9 mouse cellular contexts compared by ENCODE assay signal in the genomic region with DNA sequence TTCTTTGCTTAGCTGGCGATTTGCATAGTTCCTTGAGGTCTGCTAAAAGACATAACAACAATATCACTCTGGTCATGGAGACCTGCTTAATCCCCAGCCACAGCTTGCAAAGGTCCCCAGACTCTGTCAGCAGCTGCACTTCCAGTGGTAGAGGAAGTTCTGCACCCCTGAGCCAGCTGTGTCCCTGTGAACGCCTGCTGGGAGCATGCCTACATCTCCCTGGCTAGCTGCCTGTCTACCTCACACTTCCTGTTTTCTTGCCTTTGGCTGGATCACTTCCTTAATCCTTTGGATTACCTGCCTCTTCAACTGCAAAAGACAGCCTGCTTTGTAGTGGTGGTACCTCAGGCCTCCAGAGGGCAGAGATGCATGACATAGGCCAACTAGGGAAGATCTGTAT. TPM values are rescaled to one million over a fixed set of nuclear protein-coding genes. Genes with fewer than 3 reads are reported as not detected.
DNase-seq lines count a peak whose midpoint lies in the region; ATAC-seq lines count a peak whose summit lies in the region.
"Had no signal": no experiment of that assay in that cellular context is flagged by ENCODE, and none has a peak within 500 bp of the region (broad histone marks: within the 10 kb centered on the region; RNA-seq: fewer than 3 reads in every experiment).

No protein-coding gene starts in this region.

- no peak overlapping the region for H3K4me3 ChIP-seq in forebrain, embryonic 11.5 days (ENCODE audit: low read depth, low read length)
- H3K4me3 ChIP-seq in forebrain, embryonic 13.5 days: no peak overlapping the region
- no peak overlapping the region for H3K4me3 ChIP-seq in neural tube, embryonic 13.5 days

- H3K27me3 ChIP-seq in forebrain, embryonic 11.5 days (ENCODE audit: control insufficient read depth, insufficient read depth, low read length): no peaks in the 10 kb centered on the region
- no peaks in the 10 kb centered on the region for H3K27me3 ChIP-seq in forebrain, embryonic 13.5 days
- H3K27me3 ChIP-seq in neural tube, embryonic 13.5 days: no peaks in the 10 kb centered on the region

- no peak overlapping the region for H3K4me2 ChIP-seq in forebrain, embryonic 11.5 days (ENCODE audit: low read depth, low read length, severe bottlenecking)
- H3K4me2 ChIP-seq in forebrain, embryonic 13.5 days: no peak overlapping the region
- H3K4me2 ChIP-seq in neural tube, embryonic 13.5 days: no peak overlapping the region

- WGBS in forebrain, embryonic 11.5 days: 34% methylated on average over 2 of the region's 2 CpGs
- 38% methylated on average over 2 of the region's 2 CpGs for WGBS in forebrain, embryonic 13.5 days
- WGBS in neural tube, embryonic 13.5 days: 28% methylated on average over 2 of the region's 2 CpGs

- peak; percentile 45 for DNase-seq in forebrain, embryonic 11.5 days (ENCODE audit: low spot score)
- no peak for DNase-seq in neural tube, embryonic 10.5 days (ENCODE audit: extremely low spot score, low spot score)
- DNase-seq in kidney, postnatal 10 days: peak; percentile 60
- no peak for DNase-seq in urinary bladder, postnatal 25 days (ENCODE audit: low spot score)
- no peak for DNase-seq in thymus, postnatal 4 days
- DNase-seq: thymus, adult 2 months had no signal

- no peaks in the 10 kb centered on the region for H3K36me3 ChIP-seq in forebrain, embryonic 11.5 days (ENCODE audit: control insufficient read depth, insufficient read depth, low read length)
- no peaks in the 10 kb centered on the region for H3K36me3 ChIP-seq in forebrain, embryonic 13.5 days (ENCODE audit: poor library complexity, severe bottlenecking)
- H3K36me3 ChIP-seq in neural tube, embryonic 13.5 days: no peaks in the 10 kb centered on the region

- H3K4me1 ChIP-seq in forebrain, embryonic 11.5 days (replicated peaks; ENCODE audit: control insufficient read depth, insufficient read depth, low read length): peaks cover 2% of the 10 kb centered on the region; the same call in 1 of the 2 replicates
- peaks cover 8% of the 10 kb centered on the region for H3K4me1 ChIP-seq in forebrain, embryonic 13.5 days
- H3K4me1 ChIP-seq in neural tube, embryonic 13.5 days (replicated peaks): peaks cover 46% of the 10 kb centered on the region

- H3K27ac ChIP-seq in forebrain, embryonic 11.5 days (ENCODE audit: low read depth, low read length): no peak overlapping the region
- no peak overlapping the region for H3K27ac ChIP-seq in forebrain, embryonic 13.5 days
- peak overlapping the region; percentile 20; the same call in 1 of the 2 replicates for H3K27ac ChIP-seq in neural tube, embryonic 13.5 days (replicated peaks)

- H3K9me3 ChIP-seq in forebrain, embryonic 11.5 days (ENCODE audit: control insufficient read depth, low read length): no peaks in the 10 kb centered on the region
- H3K9me3 ChIP-seq in forebrain, embryonic 13.5 days (replicated peaks): no peaks in the 10 kb centered on the region
- no peaks in the 10 kb centered on the region for H3K9me3 ChIP-seq in neural tube, embryonic 13.5 days

- no peak overlapping the region for H3K9ac ChIP-seq in forebrain, embryonic 11.5 days (ENCODE audit: low read length)
- no peak overlapping the region for H3K9ac ChIP-seq in forebrain, embryonic 13.5 days
- no peak overlapping the region for H3K9ac ChIP-seq in neural tube, embryonic 13.5 days

- ATAC-seq in forebrain, embryonic 11.5 days (replicated peaks; ENCODE audit: low FRiP score): no peak
- no peak for ATAC-seq in forebrain, embryonic 13.5 days
- ATAC-seq in neural tube, embryonic 13.5 days (ENCODE audit: low read depth): no peak
- peak; percentile 19; the same call in 1 of the 2 replicates for ATAC-seq in neutrophil, adult 5-6 weeks (ENCODE audit: extremely low read depth, insufficient number of reproducible peaks, low FRiP score, poor library complexity, severe bottlenecking)

RNA-seq across cellular contexts. Expression of a gene that starts 6.5 kb away (rescaled TPM):
- 25.5 and 27.0 TPM in 2 replicates for polyA plus RNA-seq in forebrain, embryonic 11.5 days (2014; fragmentation: Nextera tagmentation; extraction: Ambion mirVana)
- 17.7 and 20.9 TPM in 2 replicates for polyA plus RNA-seq in forebrain, embryonic 13.5 days (2015; fragmentation: Nextera tagmentation; extraction: Ambion mirVana)
- polyA plus RNA-seq in neural tube, embryonic 13.5 days (2015; fragmentation: Nextera tagmentation; extraction: Ambion mirVana): 23.5 and 24.2 TPM in 2 replicates
- total RNA-seq in neutrophil, adult 5-6 weeks (2017): 9.5 and 9.7 TPM in 2 replicates

Comparison
In these comparisons a context has a peak if more than half of its experiments do, and no peak if none do; other contexts are left out.
1. DNase-seq: peak in forebrain, embryonic 11.5 days (single experiment) and kidney, postnatal 10 days (single experiment); none in neural tube, embryonic 10.5 days (single experiment), urinary bladder, postnatal 25 days (single experiment) and thymus, postnatal 4 days (single experiment).